Mouse (Mus musculus) intestine, embryonic 14.5 days (tissue): ENCODE results near the gene Zfp652. TPM values are rescaled to one million over a fixed set of nuclear protein-coding genes. Genes with fewer than 3 reads are reported as not detected.
A peak's percentile ranks its signal among the peaks of the same experiment; 100 is the strongest.
"Not testable (repeated sequence)": the region's sequence is repeated elsewhere in the genome, so short reads cannot be mapped to it uniquely, and the experiment has no call there.

ENCODE experiments used
- ATAC-seq: fragments of 200-750 bp; cut with Nextera tagmentation; replicated peaks from 2 replicates; pipeline ENCODE4 v1.8.0; 2017; ENCODE audit warnings: low read depth, moderate number of reproducible peaks, moderate TSS enrichment, moderate library complexity; ENCODE audit not compliant: low FRiP score, low TSS enrichment
- DNase-seq: peaks from one replicate; pipeline ENCODE4 v3.0.0-alpha.2; 2018; ENCODE audit warnings: low spot score
- H3K27ac ChIP-seq: fragments of 300-500 bp; sonication (generic); 2 replicates; pipeline ENCODE4 v1.5.1; 2014; ENCODE audit warnings: low read depth, mild to moderate bottlenecking, control low read depth
- H3K27me3 ChIP-seq: fragments of 300-500 bp; sonication (generic); replicated peaks from 2 replicates; pipeline ENCODE4 v1.6.1; 2014; ENCODE audit warnings: low read length, control low read depth; ENCODE audit not compliant: control insufficient read depth, insufficient read depth
- H3K36me3 ChIP-seq: fragments of 300-500 bp; sonication (generic); 2 replicates; pipeline ENCODE4 v1.6.1; 2014; ENCODE audit warnings: low read length, control low read depth; ENCODE audit not compliant: control insufficient read depth, insufficient read depth
- H3K4me1 ChIP-seq: fragments of 300-500 bp; sonication (generic); replicated peaks from 2 replicates; pipeline ENCODE4 v1.6.1; 2014; ENCODE audit warnings: low read length, control low read depth, mixed read lengths; ENCODE audit not compliant: control insufficient read depth, insufficient read depth
- H3K4me2 ChIP-seq: fragments of 300-500 bp; sonication (generic); 2 replicates; pipeline ENCODE4 v1.6.1; 2014; ENCODE audit warnings: low read length
- H3K4me3 ChIP-seq: fragments of 300-500 bp; sonication (generic); 2 replicates; pipeline ENCODE4 v1.5.1; 2014; ENCODE audit warnings: low read depth, low read length, control low read depth, mixed read lengths
- H3K9ac ChIP-seq: fragments of 300-500 bp; sonication (generic); 2 replicates; pipeline ENCODE4 v1.6.1; 2014; ENCODE audit warnings: mild to moderate bottlenecking, low read length
- H3K9me3 ChIP-seq: fragments of 300-500 bp; sonication (generic); 2 replicates; pipeline ENCODE4 v1.6.1; 2016; ENCODE audit warnings: low read length, control low read depth; ENCODE audit not compliant: control insufficient read depth
- WGBS: fragments of 180-500 bp; shearing (Covaris S2); extraction: QIAGEN DNeasy Blood & Tissue Kit; methylation state at CpG from one replicate; pipeline ENCODE4 v1.1.7; 2014; 5-methylcytosine and 5-hydroxymethylcytosine counted together
- polyA plus RNA-seq: library from polyadenylated mRNA; unstranded; fragments of >200 nt; fragmentation: Nextera tagmentation; extraction: Ambion mirVana; gene quantifications from 2 replicates; pipeline ENCODE4 v1.2.1, GENCODE M21; 2014

Gene Zfp652
- polyA plus RNA-seq = 9.2 and 9.9 TPM in 2 replicates

DNA sequence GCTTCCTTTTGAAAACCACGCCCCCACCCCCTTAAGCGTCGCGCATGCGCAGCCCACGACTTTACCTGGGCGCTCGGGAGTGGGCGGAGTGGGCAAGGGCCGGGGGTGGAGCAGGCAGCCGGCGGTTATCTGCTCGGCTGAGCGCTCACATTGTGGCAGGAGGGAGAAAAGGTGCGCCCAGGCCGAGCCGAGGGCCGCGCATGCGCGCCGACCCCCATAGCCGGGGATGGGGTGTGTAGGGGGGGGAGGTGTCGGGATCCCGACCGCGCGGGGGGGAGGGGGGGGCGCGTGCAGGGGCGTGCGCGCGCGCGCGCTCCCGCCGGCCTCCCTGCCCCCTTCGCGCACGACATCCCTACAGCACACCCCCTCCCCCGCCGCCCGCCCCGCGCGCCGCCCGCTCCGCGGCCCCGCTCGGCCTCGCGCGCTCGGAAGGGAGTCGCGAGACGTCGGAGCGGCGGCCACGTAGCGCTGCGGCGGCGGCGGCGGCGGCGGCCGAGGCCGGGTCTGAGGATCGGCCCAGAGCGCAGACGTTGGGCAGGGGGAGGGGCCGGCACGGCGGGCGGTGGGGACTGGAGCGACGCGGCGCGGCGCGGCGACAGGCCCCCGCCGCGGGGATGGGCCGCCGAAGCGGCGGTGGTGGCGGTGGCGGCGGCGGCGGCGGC lies at the start of gene Zfp652:
TSS of gene Zfp652 (plus strand) at position 111 of the 662 bp plus-strand sequence.
- no peaks in the 10 kb centered on the region for H3K36me3 ChIP-seq
- no peaks in the 10 kb centered on the region for H3K27me3 ChIP-seq
- WGBS = under 1% methylated on average over 83 of the region's 103 CpGs
- peak within 1 kb of the TSS; percentile 93 for H3K27ac ChIP-seq
- H3K4me2 ChIP-seq = peak within 1 kb of the TSS; percentile 91
- H3K4me3 ChIP-seq = peak within 1 kb of the TSS; percentile 91
- DNase-seq (peak; percentile 92), ATAC-seq (peak; percentile 91)
- no peaks in the 10 kb centered on the region for H3K9me3 ChIP-seq
- H3K4me1 ChIP-seq = peaks cover 20% of the 10 kb centered on the region
- H3K9ac ChIP-seq = peak within 1 kb of the TSS; percentile 88

- Histone ChIP-seq H3K4me3 (peak within 1 kb of the TSS; percentile 88), H3K4me1 (peaks cover 5% of the 10 kb centered on the region), H3K36me3 (peaks cover 36% of the 10 kb centered on the region), H3K27me3 (no peaks in the 10 kb centered on the region), H3K4me2 (peak within 1 kb of the TSS; percentile 94), H3K9ac (peak within 1 kb of the TSS; percentile 67), H3K9me3 (no peaks in the 10 kb centered on the region), H3K27ac (peak within 1 kb of the TSS; percentile 48)
- ATAC-seq (peak; percentile 96), DNase-seq (peak; percentile 93)
- WGBS = 2% methylated on average over 25 of the region's 25 CpGs
These were observed 45.8 kb upstream of the Zfp652 start, which contains the start of gene Phb for GRCm38 (mm10) chr11:95666529-95667149. Gene Phb, plus strand, starts transcription at chr11:95666957.

GRCm38 (mm10) chr11:95667177-95667576 lies 45.3 kb upstream of the Zfp652 start:
- Histone ChIP-seq H3K9ac (peak overlapping the region; percentile 67), H3K4me3 (peak overlapping the region; percentile 88), H3K4me2 (peak overlapping the region; percentile 94), H3K4me1 (peaks cover 5% of the 10 kb centered on the region), H3K27me3 (no peaks in the 10 kb centered on the region), H3K36me3 (peaks cover 42% of the 10 kb centered on the region), H3K27ac (peak overlapping the region; percentile 48), H3K9me3 (no peaks in the 10 kb centered on the region)
- DNase-seq (no peak), ATAC-seq (peak; percentile 10)
- 3% methylated on average over 11 of the region's 11 CpGs for WGBS

GRCm38 (mm10) chr11:95668086-95668485 lies 44.4 kb upstream of the Zfp652 start:
- H3K27ac ChIP-seq, H3K9ac ChIP-seq, H3K27me3 ChIP-seq, ATAC-seq, DNase-seq, H3K9me3 ChIP-seq, H3K4me1 ChIP-seq: not testable (repeated sequence)
- Histone ChIP-seq H3K36me3 (peaks cover 50% of the 10 kb centered on the region), H3K4me3 (0 out of 2 replicates have a peak overlapping the region, but pooled peaks have one; percentile 88), H3K4me2 (peak overlapping the region; percentile 94)
- WGBS = 88% methylated on average over 7 of the region's 7 CpGs

DNA sequence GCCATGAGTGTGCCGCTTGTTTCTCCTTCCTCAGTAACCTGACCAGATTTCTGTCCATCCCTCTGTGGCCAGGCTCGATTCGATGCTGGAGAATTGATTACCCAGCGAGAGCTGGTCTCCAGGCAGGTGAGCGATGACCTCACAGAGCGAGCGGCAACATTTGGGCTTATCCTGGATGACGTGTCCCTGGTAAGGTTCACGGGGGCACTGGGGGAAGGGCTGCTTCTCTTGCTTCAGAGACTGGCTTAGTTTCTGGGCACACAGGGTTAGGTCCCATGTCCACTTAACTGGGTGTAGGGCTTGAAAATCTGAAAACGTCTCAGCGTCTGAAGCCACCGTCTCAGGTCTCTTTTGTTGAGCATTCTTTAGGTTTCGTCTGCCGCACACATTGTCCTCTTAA lies 37.0 kb upstream of the Zfp652 start:
- ATAC-seq (no peak), DNase-seq (no peak)
- Histone ChIP-seq H3K27ac (peak overlapping the region; percentile 33; the same call in 1 of the 2 replicates), H3K4me3 (no peak overlapping the region), H3K9ac (no peak overlapping the region), H3K27me3 (no peaks in the 10 kb centered on the region), H3K4me2 (no peak overlapping the region), H3K9me3 (no peaks in the 10 kb centered on the region), H3K36me3 (peaks cover 88% of the 10 kb centered on the region), H3K4me1 (peaks cover 4% of the 10 kb centered on the region; the same call in 1 of the 2 replicates)
- WGBS = 87% methylated on average over 14 of the region's 14 CpGs

- H3K9ac ChIP-seq = no peak overlapping the region
- peaks cover 4% of the 10 kb centered on the region; the same call in 1 of the 2 replicates for H3K4me1 ChIP-seq
- peak; percentile 88 for DNase-seq
- 14% methylated on average over 6 of the region's 6 CpGs for WGBS
- 0 out of 2 replicates have a peak overlapping the region, but pooled peaks have one; percentile 33 for H3K27ac ChIP-seq
- no peaks in the 10 kb centered on the region for H3K9me3 ChIP-seq
- no peak overlapping the region for H3K4me3 ChIP-seq
- ATAC-seq = peak; percentile 61; the same call in 1 of the 2 replicates
- H3K27me3 ChIP-seq = no peaks in the 10 kb centered on the region
- H3K4me2 ChIP-seq = no peak overlapping the region
- H3K36me3 ChIP-seq = peaks cover 88% of the 10 kb centered on the region
These were observed 36.2 kb upstream of the Zfp652 start for GRCm38 (mm10) chr11:95676307-95676706.

DNA sequence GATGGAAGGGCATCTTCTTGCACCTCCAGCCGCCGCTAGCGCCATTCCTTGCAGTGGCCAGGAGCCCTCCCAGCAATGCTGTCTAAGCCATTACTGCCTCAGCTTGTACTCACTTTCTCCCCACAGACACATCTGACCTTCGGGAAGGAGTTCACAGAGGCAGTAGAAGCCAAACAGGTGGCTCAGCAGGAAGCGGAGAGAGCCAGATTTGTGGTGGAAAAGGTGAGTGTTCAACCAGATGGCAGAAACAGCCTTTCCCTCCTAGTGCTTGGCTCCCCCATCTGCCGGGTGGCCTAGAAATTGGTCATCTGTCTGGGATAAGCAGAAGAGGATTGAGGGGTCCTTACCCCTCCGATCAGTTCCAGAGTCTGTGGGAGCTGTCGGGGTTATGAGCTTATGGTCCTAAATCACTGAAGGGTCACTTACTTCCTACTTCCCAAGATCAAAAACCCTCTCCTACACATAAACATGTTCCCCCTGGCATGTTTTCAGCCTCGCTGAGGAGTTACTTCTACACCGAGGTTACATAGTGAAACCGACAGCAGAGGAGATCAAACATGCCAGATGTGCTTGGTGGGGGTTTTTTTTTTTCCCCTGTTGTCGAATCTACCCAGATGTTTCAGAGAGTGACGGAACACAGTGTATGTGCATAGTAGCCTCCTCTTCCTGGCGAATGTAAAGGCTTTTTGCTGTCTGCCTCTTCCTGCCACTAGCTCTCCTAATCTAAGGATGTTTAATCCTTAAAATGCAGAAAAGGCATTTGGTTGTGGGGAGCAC lies 34.4 kb upstream of the Zfp652 start:
- Histone ChIP-seq H3K27me3 (no peaks in the 10 kb centered on the region), H3K9me3 (no peaks in the 10 kb centered on the region), H3K4me3 (no peak overlapping the region), H3K36me3 (peaks cover 76% of the 10 kb centered on the region), H3K9ac (no peak overlapping the region), H3K4me2 (no peak overlapping the region), H3K27ac (no peak overlapping the region), H3K4me1 (peaks cover 4% of the 10 kb centered on the region; the same call in 1 of the 2 replicates)
- WGBS = 70% methylated on average over 14 of the region's 14 CpGs
- no peak for ATAC-seq
- DNase-seq = no peak

DNA sequence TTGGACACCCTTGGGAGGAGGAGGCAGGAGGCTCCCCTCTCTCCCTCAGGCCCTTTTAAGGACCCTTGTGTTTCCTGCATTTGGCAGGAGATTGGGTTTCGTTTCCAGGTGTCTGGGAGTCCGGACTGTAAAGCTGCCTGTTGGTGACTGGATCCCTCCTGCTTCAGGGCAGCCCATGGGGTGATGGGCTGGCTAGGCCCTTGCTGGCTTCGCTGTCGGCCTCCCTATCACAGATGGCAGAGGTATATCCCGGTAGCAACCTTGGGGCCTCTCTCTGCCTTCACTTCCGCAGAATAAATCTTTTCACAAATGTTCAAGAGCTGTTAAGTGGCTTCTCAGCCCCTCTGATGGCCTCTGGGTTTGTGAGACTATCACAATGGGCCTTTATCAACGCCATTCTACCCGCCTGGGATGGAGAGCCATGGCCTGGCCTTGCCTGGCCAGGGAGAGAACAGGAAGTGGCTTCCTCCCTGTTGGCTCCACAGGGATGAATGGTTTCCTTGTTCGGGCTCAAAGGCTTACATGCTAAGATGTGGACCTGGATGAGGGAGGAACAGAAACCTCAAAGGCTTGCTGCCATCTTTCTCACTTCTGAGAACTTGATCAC lies 30.4 kb upstream of the Zfp652 start:
- no peak overlapping the region for H3K9ac ChIP-seq
- no peak for ATAC-seq
- no peaks in the 10 kb centered on the region for H3K9me3 ChIP-seq
- H3K27me3 ChIP-seq = no peaks in the 10 kb centered on the region
- DNase-seq = peak; percentile 57
- H3K4me1 ChIP-seq = no peaks in the 10 kb centered on the region
- peaks cover 44% of the 10 kb centered on the region for H3K36me3 ChIP-seq
- no peak overlapping the region for H3K4me3 ChIP-seq
- H3K4me2 ChIP-seq = no peak overlapping the region
- WGBS = 65% methylated on average over 9 of the region's 9 CpGs
- H3K27ac ChIP-seq = no peak overlapping the region
